Comparison of ENCODE assay signal across 7 mouse cellular contexts in the genomic region with DNA sequence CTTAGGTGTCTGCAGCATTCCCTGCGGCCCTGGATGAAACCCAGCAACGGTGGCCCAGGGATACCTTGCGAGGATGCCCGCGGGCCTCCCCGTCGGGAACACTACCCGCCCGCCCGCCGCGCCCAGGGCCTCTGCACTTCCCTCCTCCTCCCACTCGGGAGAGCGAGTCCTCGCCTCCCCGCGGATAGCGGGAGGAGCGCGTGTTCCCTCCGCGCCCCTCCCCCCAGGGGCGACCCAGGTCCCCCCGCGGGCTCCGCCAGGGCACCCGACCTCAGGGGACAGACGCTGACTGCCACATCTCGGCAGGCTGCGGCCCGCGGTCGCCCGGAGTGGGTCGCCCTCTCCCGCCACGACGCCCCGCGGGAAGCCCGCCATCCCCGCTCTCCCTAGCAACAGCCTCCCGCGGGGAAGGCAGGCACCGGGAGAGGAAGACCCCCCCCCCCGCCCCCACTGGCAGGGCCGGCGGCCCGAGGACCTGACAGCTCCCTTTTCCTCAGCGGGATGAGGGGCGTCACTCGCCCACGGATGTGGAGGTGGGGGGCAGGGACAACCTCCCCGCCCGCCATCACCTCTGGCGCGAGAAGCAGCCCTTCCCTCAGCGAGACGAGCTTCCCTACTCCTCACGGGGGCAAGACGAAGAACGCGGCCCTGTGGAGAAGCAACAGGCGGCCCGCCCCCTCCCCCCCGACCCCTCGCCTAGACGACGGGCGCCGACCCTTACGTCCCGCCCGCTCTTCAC. TPM values are rescaled to one million over a fixed set of nuclear protein-coding genes. Genes with fewer than 3 reads are reported as not detected.
DNase-seq lines count a peak whose midpoint lies in the region; ATAC-seq and TF ChIP-seq lines count a peak whose summit lies in the region.

No protein-coding gene starts in this region.

- H3K4me2 ChIP-seq in hindbrain, postnatal 0 days (ENCODE audit: low read depth, low read length) = peak overlapping the region; percentile 79
- peak overlapping the region; percentile 78 for H3K4me2 ChIP-seq in midbrain, embryonic 12.5 days (replicated peaks)

- H3K4me3 ChIP-seq in hindbrain, postnatal 0 days (ENCODE audit: low read length) = peak overlapping the region; percentile 87
- H3K4me3 ChIP-seq in midbrain, embryonic 12.5 days = peak overlapping the region; percentile 88

- under 1% methylated on average over 64 of the region's 74 CpGs for WGBS in hindbrain, postnatal 0 days
- under 1% methylated on average over 47 of the region's 74 CpGs for WGBS in midbrain, embryonic 12.5 days

- no peak for TF ChIP-seq CTCF in hindbrain, postnatal 0 days (IDR thresholded peaks at IDR 0.05; ENCODE audit: low read depth)

- intact Hi-C loops in left cerebral cortex, postnatal 36 days (cut with DNase I) = loop anchor here (1.0 to 5.0 kb wide), 2 partner anchors 52 to 146 kb away; a partner anchor contains a TSS

- peak overlapping the region; percentile 81 for H3K27ac ChIP-seq in hindbrain, postnatal 0 days
- peak overlapping the region; percentile 89 for H3K27ac ChIP-seq in midbrain, embryonic 12.5 days (replicated peaks)

- H3K9me3 ChIP-seq in hindbrain, postnatal 0 days (ENCODE audit: low read length) = no peaks in the 10 kb centered on the region
- no peaks in the 10 kb centered on the region for H3K9me3 ChIP-seq in midbrain, embryonic 12.5 days

- peak; percentile 32 for DNase-seq in T-cell, adult 2 months (ENCODE audit: low spot score)
- DNase-seq in forelimb bud, embryonic 11.5 days (ENCODE audit: low read depth, low spot score) = peak; percentile 17
- peak; percentile 66 for DNase-seq in hindbrain, postnatal 0 days (ENCODE audit: low spot score)
- DNase-seq in left cerebral cortex, postnatal 36 days (ENCODE audit: low spot score in 2 of 2) = peak; percentile 61 to 72
- DNase-seq in spleen, adult 18-20 months = peak; percentile 45 to 52

- H3K9ac ChIP-seq in hindbrain, postnatal 0 days (replicated peaks; ENCODE audit: low read length) = peak overlapping the region; percentile 89
- H3K9ac ChIP-seq in midbrain, embryonic 12.5 days (replicated peaks) = peak overlapping the region; percentile 87

- peaks cover 11% of the 10 kb centered on the region for H3K4me1 ChIP-seq in hindbrain, postnatal 0 days (ENCODE audit: insufficient read depth, low read length)
- peaks cover 23% of the 10 kb centered on the region for H3K4me1 ChIP-seq in midbrain, embryonic 12.5 days

- H3K27me3 ChIP-seq in hindbrain, postnatal 0 days (ENCODE audit: insufficient read depth, low read length) = no peaks in the 10 kb centered on the region
- no peaks in the 10 kb centered on the region for H3K27me3 ChIP-seq in midbrain, embryonic 12.5 days

- no peaks in the 10 kb centered on the region for H3K36me3 ChIP-seq in hindbrain, postnatal 0 days (ENCODE audit: insufficient read depth, low read length)
- 0 out of 2 replicates have a peak, but pooled peaks cover 3% of the 10 kb centered on the region for H3K36me3 ChIP-seq in midbrain, embryonic 12.5 days

- ATAC-seq in cerebellum, adult (ENCODE audit: insufficient number of reproducible peaks, low FRiP score, low TSS enrichment) = peak; percentile 41; the same call in 1 of the 2 replicates
- no peak; the same call in 1 of the 2 replicates for ATAC-seq in hindbrain, postnatal 0 days
- peak; percentile 82 for ATAC-seq in midbrain, embryonic 12.5 days (ENCODE audit: low FRiP score, low read depth)

RNA-seq across cellular contexts. Expression of a gene that starts 0.6 kb away (rescaled TPM):
- 35.9 and 36.8 TPM in 2 replicates for total RNA-seq in hindbrain, postnatal 0 days (2014; rRNA removed)
- polyA plus RNA-seq in hindbrain, postnatal 0 days (2015; fragmentation: Nextera tagmentation; extraction: Ambion mirVana) = 16.2 and 16.9 TPM in 2 replicates
- total RNA-seq in left cerebral cortex, postnatal 36 days (2021) = 10 to 100 TPM; 33.9 to 36.0 TPM
- polyA plus RNA-seq in midbrain, embryonic 12.5 days (2016; fragmentation: Nextera tagmentation; extraction: Ambion mirVana) = 28.4 and 31.3 TPM in 2 replicates

RNA-seq across cellular contexts. Expression of a gene that starts 0.6 kb away (rescaled TPM):
- 56.0 and 79.6 TPM in 2 replicates for total RNA-seq in hindbrain, postnatal 0 days (2014; rRNA removed)
- polyA plus RNA-seq in hindbrain, postnatal 0 days (2015; fragmentation: Nextera tagmentation; extraction: Ambion mirVana) = 101 and 102 TPM in 2 replicates
- total RNA-seq in left cerebral cortex, postnatal 36 days (2021) = 10 to 100 TPM; 89.6 to 93.2 TPM
- polyA plus RNA-seq in midbrain, embryonic 12.5 days (2016; fragmentation: Nextera tagmentation; extraction: Ambion mirVana) = 104 and 108 TPM in 2 replicates

RNA-seq across cellular contexts. Expression of a gene that starts 52.2 kb away (rescaled TPM):
- total RNA-seq in hindbrain, postnatal 0 days (2014; rRNA removed) = 33.5 and 38.4 TPM in 2 replicates
- polyA plus RNA-seq in hindbrain, postnatal 0 days (2015; fragmentation: Nextera tagmentation; extraction: Ambion mirVana) = 19.6 and 20.1 TPM in 2 replicates
- total RNA-seq in left cerebral cortex, postnatal 36 days (2021) = 10 to 100 TPM; 56.9 to 73.3 TPM
- polyA plus RNA-seq in midbrain, embryonic 12.5 days (2016; fragmentation: Nextera tagmentation; extraction: Ambion mirVana) = 1.3 and 1.8 TPM in 2 replicates
